Mouse (Mus musculus) MEL-GATA-1-ER (cell line): ENCODE data around the gene Rgp1.

Experiments used
- DNase-seq: peaks from one replicate; pipeline ENCODE4 v3.0.0-alpha.2; 2012; ENCODE audit warnings: low read depth; ENCODE audit errors: extremely low read depth

Rgp1 gene

GRCm38 (mm10) chr4:43561997-43562768, 16.3 kb upstream of the Rgp1 start, which contains the start of the genes Creb3 and Tln1:
Gene Creb3 (plus strand): TSS chr4:43562332.
Gene Tln1 (minus strand): TSS chr4:43562691.
- peak; percentile 97 for DNase-seq

- no peak for DNase-seq
Measured at GRCm38 (mm10) chr4:43562769-43563600, 15.5 kb upstream of the Rgp1 start.

GRCm38 (mm10) chr4:43563601-43563875, 15.0 kb upstream of the Rgp1 start:
- DNase-seq = no peak

GRCm38 (mm10) chr4:43564231-43564630, 14.3 kb upstream of the Rgp1 start:
- DNase-seq = no peak

GRCm38 (mm10) chr4:43567140-43567539, 11.4 kb upstream of the Rgp1 start:
- no peak for DNase-seq

- no peak for DNase-seq
Measured at GRCm38 (mm10) chr4:43571395-43572045, 7.0 kb upstream of the Rgp1 start.

GRCm38 (mm10) chr4:43573561-43573960, 5.0 kb upstream of the Rgp1 start:
- DNase-seq = no peak

GRCm38 (mm10) chr4:43575356-43575755, 3.2 kb upstream of the Rgp1 start:
- no peak for DNase-seq

GRCm38 (mm10) chr4:43577237-43577881, 1.2 kb upstream of the Rgp1 start:
- peak; percentile 51 for DNase-seq

GRCm38 (mm10) chr4:43579256-43579655, 741 bp downstream of the Rgp1 start:
- no peak for DNase-seq

- no peak for DNase-seq
Measured at GRCm38 (mm10) chr4:43579731-43580130, 1.2 kb downstream of the Rgp1 start.

GRCm38 (mm10) chr4:43580721-43581120, 2.2 kb downstream of the Rgp1 start:
- DNase-seq = no peak

- DNase-seq = no peak
Measured at GRCm38 (mm10) chr4:43581381-43581780, 2.9 kb downstream of the Rgp1 start.

GRCm38 (mm10) chr4:43582241-43582640, 3.7 kb downstream of the Rgp1 start:
- DNase-seq = no peak

- no peak for DNase-seq
Measured at GRCm38 (mm10) chr4:43583421-43583820, 4.9 kb downstream of the Rgp1 start.

- no peak for DNase-seq
Measured at GRCm38 (mm10) chr4:43584444-43585416, 6.2 kb downstream of the Rgp1 start, which contains the start of gene Msmp. Gene Msmp (minus strand): TSS chr4:43584494.

GRCm38 (mm10) chr4:43585682-43586081, 7.2 kb downstream of the Rgp1 start:
- no peak for DNase-seq

GRCm38 (mm10) chr4:43586411-43586810, 7.9 kb downstream of the Rgp1 start:
- DNase-seq = no peak

GRCm38 (mm10) chr4:43587681-43588080, 9.2 kb downstream of the Rgp1 start:
- no peak for DNase-seq

GRCm38 (mm10) chr4:43591543-43591942, 13.0 kb downstream of the Rgp1 start:
- DNase-seq = no peak
